Mouse (Mus musculus): ENCODE data around the gene Spa17.

The Spa17 gene

DNA sequence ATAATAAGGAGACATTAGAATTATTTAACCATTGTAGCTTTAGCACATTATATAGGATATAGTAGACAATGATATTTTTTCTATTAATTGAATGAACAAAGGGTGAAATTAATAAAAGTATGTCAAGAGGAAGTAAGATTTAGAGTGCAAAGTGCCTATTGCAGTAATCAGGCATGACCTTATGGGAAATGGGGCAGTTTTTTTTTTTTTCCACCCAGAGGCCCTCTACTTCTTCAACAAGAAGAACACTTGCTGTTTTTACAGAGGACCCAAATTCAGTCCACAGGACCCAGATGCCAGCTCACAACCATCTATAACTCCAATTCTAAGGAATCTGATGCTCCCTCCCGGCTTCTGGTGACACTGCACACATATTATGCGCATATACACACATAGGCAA is 52.9 kb downstream of the Spa17 start:
- DNase-seq: no peak

DNA sequence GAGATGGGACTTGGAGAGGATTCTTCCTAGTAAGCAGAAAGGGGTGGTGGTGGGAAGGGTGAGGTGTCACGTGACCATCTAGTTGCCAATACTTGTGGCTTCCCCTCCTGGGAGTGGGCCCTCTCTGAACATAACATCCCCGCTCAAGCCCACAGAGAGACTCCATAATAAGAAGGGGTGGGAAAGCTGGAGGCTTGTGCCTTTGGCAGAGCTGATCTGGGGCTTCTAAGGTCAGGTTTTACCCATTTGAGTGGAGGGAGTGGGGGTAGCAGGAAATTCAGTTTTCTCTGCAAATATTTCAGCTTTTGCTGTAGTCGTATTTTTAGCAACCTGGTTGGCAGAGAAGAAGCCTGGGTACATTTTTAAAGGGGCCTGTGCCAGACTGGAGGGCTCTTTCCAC is 57.2 kb downstream of the Spa17 start:
- no peak for DNase-seq

DNA sequence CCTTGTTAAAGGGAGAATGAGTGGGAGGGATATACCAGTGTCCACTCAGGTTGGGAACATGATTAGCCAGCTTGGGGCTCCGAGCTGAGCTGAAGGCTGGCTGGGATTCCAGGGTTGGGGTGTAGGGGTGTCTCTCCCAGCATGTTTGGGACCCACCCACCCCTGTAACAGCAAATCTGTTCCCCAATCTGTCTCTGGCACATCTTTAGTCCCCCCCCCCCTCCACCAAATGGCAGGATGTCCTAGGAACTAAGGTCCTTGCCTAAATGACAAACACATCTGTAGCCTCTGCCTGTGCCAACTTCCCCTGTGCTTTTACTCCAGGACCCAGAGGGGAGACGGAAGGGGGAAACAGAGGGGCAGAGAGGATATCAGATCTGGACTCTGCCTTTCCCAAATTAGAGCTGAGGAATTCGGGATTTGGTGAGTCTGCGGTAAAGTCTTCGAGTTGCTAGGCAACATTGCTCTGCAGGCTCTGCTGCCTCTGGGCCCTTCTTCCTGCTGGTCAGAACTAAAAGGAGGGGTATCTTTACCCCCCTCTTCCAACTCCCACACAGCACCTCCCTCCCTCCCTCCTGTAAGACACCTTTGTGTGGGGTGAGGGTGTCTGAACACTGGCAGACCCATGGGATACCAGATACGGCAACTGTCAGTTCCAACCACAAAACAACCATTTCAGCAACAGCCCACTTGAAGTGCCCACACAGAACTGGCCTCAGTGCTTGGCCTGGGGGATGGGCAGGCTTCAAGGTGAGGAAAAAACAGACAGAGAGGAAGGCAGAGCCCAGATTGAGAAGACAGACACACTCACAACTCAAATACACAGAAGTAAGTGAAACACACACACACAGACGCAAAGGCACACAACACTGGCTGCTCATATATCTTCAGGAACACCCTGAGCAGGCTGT is 58.4 kb downstream of the Spa17 start, which contains the start of gene Siae:
TSS of gene Siae (plus strand) at position 861 of the 911 bp plus-strand sequence.
- DNase-seq: no peak

DNA sequence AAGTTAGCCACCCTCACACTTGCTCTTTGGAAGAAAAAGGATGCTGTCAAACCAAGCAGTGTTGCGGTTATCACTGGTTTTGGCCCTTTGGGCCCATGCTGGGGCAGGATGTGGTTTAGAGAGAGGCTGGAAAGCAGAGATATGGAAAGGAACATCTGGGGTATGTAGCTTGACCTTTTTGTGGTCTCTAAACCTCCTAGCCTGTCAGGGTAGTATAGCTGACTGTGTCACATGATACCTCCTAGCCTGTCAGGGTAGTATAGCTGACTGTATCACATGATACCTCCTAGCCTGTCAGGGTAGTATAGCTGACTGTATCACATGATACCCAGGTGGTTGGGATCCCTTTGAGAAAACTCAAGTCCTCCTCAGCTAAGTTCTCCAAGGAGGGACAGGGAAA is 59.2 kb downstream of the Spa17 start:
- no peak for DNase-seq

Measured in kidney, postnatal 4 days (tissue).